Mouse (Mus musculus): ENCODE results near the gene Mllt11. TPM values are rescaled to one million over a fixed set of nuclear protein-coding genes. Genes with fewer than 3 reads are reported as not detected.

Gene Mllt11
- polyA plus RNA-seq, 1 experiment, result 13.1 TPM

GRCm38 (mm10) chr3:95186100-95186499 is 45.9 kb downstream of the Mllt11 start:
- no peaks in the 10 kb centered on the region for H3K9me3 ChIP-seq (replicated peaks; ENCODE audit: control insufficient read depth, insufficient read depth, low read length, poor library complexity, severe bottlenecking)
- H3K4me1 ChIP-seq (ENCODE audit: control insufficient read depth, insufficient read depth, low read length), result no peaks in the 10 kb centered on the region
- no peaks in the 10 kb centered on the region for H3K27me3 ChIP-seq (ENCODE audit: control insufficient read depth, insufficient read depth, low read length, poor library complexity, severe bottlenecking)
- peaks cover 16% of the 10 kb centered on the region for H3K36me3 ChIP-seq (ENCODE audit: control insufficient read depth, insufficient read depth, low read length, poor library complexity, severe bottlenecking)
- TF ChIP-seq CTCF (IDR thresholded peaks at IDR 0.05; ENCODE audit: low read depth, low read length) (no peak), POLR2A (IDR thresholded peaks at IDR 0.05; ENCODE audit: insufficient read depth, low read length) (no peak), EP300 (IDR thresholded peaks at IDR 0.05; ENCODE audit: insufficient read depth, low read depth, low read length) (no peak)
- H3K4me3 ChIP-seq (ENCODE audit: low read depth, low read length), result no peak overlapping the region
- no peak overlapping the region for H3K27ac ChIP-seq (ENCODE audit: insufficient read depth, low read length)
- no peak overlapping the region for H3K9ac ChIP-seq (ENCODE audit: low read depth, poor library complexity, severe bottlenecking)

GRCm38 (mm10) chr3:95184796-95185577 is 47.0 kb downstream of the Mllt11 start:
- no peaks in the 10 kb centered on the region for H3K27me3 ChIP-seq (ENCODE audit: control insufficient read depth, insufficient read depth, low read length, poor library complexity, severe bottlenecking)
- peaks cover 16% of the 10 kb centered on the region for H3K36me3 ChIP-seq (ENCODE audit: control insufficient read depth, insufficient read depth, low read length, poor library complexity, severe bottlenecking)
- H3K4me1 ChIP-seq (ENCODE audit: control insufficient read depth, insufficient read depth, low read length), result no peaks in the 10 kb centered on the region
- no peak for TF ChIP-seq CTCF (IDR thresholded peaks at IDR 0.05; ENCODE audit: low read depth, low read length)
- TF ChIP-seq EP300 (IDR thresholded peaks at IDR 0.05; ENCODE audit: insufficient read depth, low read depth, low read length), result no peak
- no peak for TF ChIP-seq POLR2A (IDR thresholded peaks at IDR 0.05; ENCODE audit: insufficient read depth, low read length)
- H3K4me3 ChIP-seq (ENCODE audit: low read depth, low read length), result no peak overlapping the region
- no peaks in the 10 kb centered on the region for H3K9me3 ChIP-seq (replicated peaks; ENCODE audit: control insufficient read depth, insufficient read depth, low read length, poor library complexity, severe bottlenecking)
- no peak overlapping the region for H3K9ac ChIP-seq (ENCODE audit: low read depth, poor library complexity, severe bottlenecking)
- no peak overlapping the region for H3K27ac ChIP-seq (ENCODE audit: insufficient read depth, low read length)

- no peak overlapping the region for H3K4me3 ChIP-seq (ENCODE audit: low read depth, low read length)
- TF ChIP-seq POLR2A (IDR thresholded peaks at IDR 0.05; ENCODE audit: insufficient read depth, low read length) (no peak), EP300 (IDR thresholded peaks at IDR 0.05; ENCODE audit: insufficient read depth, low read depth, low read length) (no peak), CTCF (IDR thresholded peaks at IDR 0.05; ENCODE audit: low read depth, low read length) (no peak)
- no peak overlapping the region for H3K27ac ChIP-seq (ENCODE audit: insufficient read depth, low read length)
- H3K4me1 ChIP-seq (ENCODE audit: control insufficient read depth, insufficient read depth, low read length), result peaks cover 4% of the 10 kb centered on the region
- H3K9ac ChIP-seq (ENCODE audit: low read depth, poor library complexity, severe bottlenecking), result no peak overlapping the region
- no peaks in the 10 kb centered on the region for H3K27me3 ChIP-seq (ENCODE audit: control insufficient read depth, insufficient read depth, low read length, poor library complexity, severe bottlenecking)
- peaks cover 2% of the 10 kb centered on the region; the same call in 1 of the 2 replicates for H3K36me3 ChIP-seq (ENCODE audit: control insufficient read depth, insufficient read depth, low read length, poor library complexity, severe bottlenecking)
- H3K9me3 ChIP-seq (replicated peaks; ENCODE audit: control insufficient read depth, insufficient read depth, low read length, poor library complexity, severe bottlenecking), result no peaks in the 10 kb centered on the region
These were observed 50.1 kb downstream of the Mllt11 start for GRCm38 (mm10) chr3:95181841-95182240.

- H3K9me3 ChIP-seq (replicated peaks; ENCODE audit: control insufficient read depth, insufficient read depth, low read length, poor library complexity, severe bottlenecking), result no peaks in the 10 kb centered on the region
- H3K4me3 ChIP-seq (ENCODE audit: low read depth, low read length), result no peak overlapping the region
- H3K27me3 ChIP-seq (ENCODE audit: control insufficient read depth, insufficient read depth, low read length, poor library complexity, severe bottlenecking), result no peaks in the 10 kb centered on the region
- H3K9ac ChIP-seq (ENCODE audit: low read depth, poor library complexity, severe bottlenecking), result no peak overlapping the region
- H3K27ac ChIP-seq (ENCODE audit: insufficient read depth, low read length), result no peak overlapping the region
- no peak for TF ChIP-seq EP300 (IDR thresholded peaks at IDR 0.05; ENCODE audit: insufficient read depth, low read depth, low read length)
- no peak for TF ChIP-seq CTCF (IDR thresholded peaks at IDR 0.05; ENCODE audit: low read depth, low read length)
- TF ChIP-seq POLR2A (IDR thresholded peaks at IDR 0.05; ENCODE audit: insufficient read depth, low read length), result no peak
- H3K36me3 ChIP-seq (ENCODE audit: control insufficient read depth, insufficient read depth, low read length, poor library complexity, severe bottlenecking), result peaks cover 2% of the 10 kb centered on the region; the same call in 1 of the 2 replicates
- H3K4me1 ChIP-seq (ENCODE audit: control insufficient read depth, insufficient read depth, low read length), result peaks cover 4% of the 10 kb centered on the region
These were observed 52.1 kb downstream of the Mllt11 start for GRCm38 (mm10) chr3:95179890-95180289.

- H3K4me3 ChIP-seq (ENCODE audit: low read depth, low read length), result no peak overlapping the region
- H3K27ac ChIP-seq (ENCODE audit: insufficient read depth, low read length), result no peak overlapping the region
- no peak overlapping the region for H3K9ac ChIP-seq (ENCODE audit: low read depth, poor library complexity, severe bottlenecking)
- no peaks in the 10 kb centered on the region for H3K36me3 ChIP-seq (ENCODE audit: control insufficient read depth, insufficient read depth, low read length, poor library complexity, severe bottlenecking)
- peaks cover 4% of the 10 kb centered on the region for H3K4me1 ChIP-seq (ENCODE audit: control insufficient read depth, insufficient read depth, low read length)
- no peaks in the 10 kb centered on the region for H3K27me3 ChIP-seq (ENCODE audit: control insufficient read depth, insufficient read depth, low read length, poor library complexity, severe bottlenecking)
- no peaks in the 10 kb centered on the region for H3K9me3 ChIP-seq (replicated peaks; ENCODE audit: control insufficient read depth, insufficient read depth, low read length, poor library complexity, severe bottlenecking)
- TF ChIP-seq CTCF (IDR thresholded peaks at IDR 0.05; ENCODE audit: low read depth, low read length), result no peak
- no peak for TF ChIP-seq EP300 (IDR thresholded peaks at IDR 0.05; ENCODE audit: insufficient read depth, low read depth, low read length)
- TF ChIP-seq POLR2A (IDR thresholded peaks at IDR 0.05; ENCODE audit: insufficient read depth, low read length), result no peak
These were observed 53.0 kb downstream of the Mllt11 start for GRCm38 (mm10) chr3:95178948-95179347.

GRCm38 (mm10) chr3:95177583-95177982 is 54.4 kb downstream of the Mllt11 start:
- Histone ChIP-seq H3K27ac (ENCODE audit: insufficient read depth, low read length) (peak overlapping the region; percentile 64; the same call in 1 of the 2 replicates), H3K9ac (ENCODE audit: low read depth, poor library complexity, severe bottlenecking) (peak overlapping the region; percentile 30; the same call in 1 of the 2 replicates)
- TF ChIP-seq POLR2A (IDR thresholded peaks at IDR 0.05; ENCODE audit: insufficient read depth, low read length), result no peak
- no peak for TF ChIP-seq CTCF (IDR thresholded peaks at IDR 0.05; ENCODE audit: low read depth, low read length)
- peak; percentile 72 for TF ChIP-seq EP300 (IDR thresholded peaks at IDR 0.05; ENCODE audit: insufficient read depth, low read depth, low read length)

More at GRCm38 (mm10) chr3:95177583-95177982, 54.4 kb downstream of the Mllt11 start:
- no peaks in the 10 kb centered on the region for H3K9me3 ChIP-seq (replicated peaks; ENCODE audit: control insufficient read depth, insufficient read depth, low read length, poor library complexity, severe bottlenecking)
- H3K4me3 ChIP-seq (ENCODE audit: low read depth, low read length), result no peak overlapping the region
- H3K4me1 ChIP-seq (ENCODE audit: control insufficient read depth, insufficient read depth, low read length), result peaks cover 4% of the 10 kb centered on the region
- no peaks in the 10 kb centered on the region for H3K27me3 ChIP-seq (ENCODE audit: control insufficient read depth, insufficient read depth, low read length, poor library complexity, severe bottlenecking)
- H3K36me3 ChIP-seq (ENCODE audit: control insufficient read depth, insufficient read depth, low read length, poor library complexity, severe bottlenecking), result no peaks in the 10 kb centered on the region
